Mouse (Mus musculus) lung, postnatal 0 days (tissue): ENCODE results near the gene Phlpp1. TPM values are rescaled to one million over a fixed set of nuclear protein-coding genes. Genes with fewer than 3 reads are reported as not detected.

ENCODE experiments used
- ATAC-seq: fragments of 200-750 bp; cut with Nextera tagmentation; 2 replicates; pipeline ENCODE4 v1.8.0; 2017; ENCODE audit warnings: moderate library complexity
- DNase-seq: peaks from one replicate; pipeline ENCODE4 v3.0.0-alpha.2; 2016; ENCODE audit warnings: low spot score
- H3K27ac ChIP-seq: fragments of 300-500 bp; sonication (generic); 2 replicates; pipeline ENCODE4 v1.5.1; 2014; ENCODE audit warnings: antibody characterized with exemption, mild to moderate bottlenecking, low read length, mixed read lengths
- H3K27me3 ChIP-seq: fragments of 300-500 bp; sonication (generic); replicated peaks from 2 replicates; pipeline ENCODE4 v1.6.1; 2014; ENCODE audit warnings: low read length, mixed read lengths; ENCODE audit not compliant: insufficient read depth
- H3K36me3 ChIP-seq: fragments of 300-500 bp; sonication (generic); 2 replicates; pipeline ENCODE4 v1.6.1; 2014; ENCODE audit warnings: low read length, mixed read lengths; ENCODE audit not compliant: insufficient read depth
- H3K4me1 ChIP-seq: fragments of 300-500 bp; sonication (generic); 2 replicates; pipeline ENCODE4 v1.6.1; 2014; ENCODE audit warnings: antibody characterized with exemption, low read depth, low read length, mixed read lengths; ENCODE audit not compliant: insufficient read depth
- H3K4me2 ChIP-seq: fragments of 300-500 bp; sonication (generic); replicated peaks from 2 replicates; pipeline ENCODE4 v1.6.1; 2014; ENCODE audit warnings: low read depth, mild to moderate bottlenecking, low read length, moderate library complexity, mixed read lengths
- H3K4me3 ChIP-seq: fragments of 300-500 bp; sonication (generic); 2 replicates; pipeline ENCODE4 v1.5.1; 2014; ENCODE audit warnings: low read depth, low read length
- H3K9ac ChIP-seq: fragments of 300-500 bp; sonication (generic); replicated peaks from 2 replicates; pipeline ENCODE4 v1.6.1; 2014; ENCODE audit warnings: low read depth, mild to moderate bottlenecking
- H3K9me3 ChIP-seq: fragments of 300-500 bp; sonication (generic); 2 replicates; pipeline ENCODE4 v1.6.1; 2016; ENCODE audit warnings: low read length, mixed read lengths
- CTCF ChIP-seq: IDR thresholded peaks from 2 replicates; pipeline ENCODE4 v1.5.1; 2016; ENCODE audit warnings: antibody characterized with exemption, mild to moderate bottlenecking
- EP300 ChIP-seq: IDR thresholded peaks from 2 replicates; pipeline ENCODE4 v1.6.1; 2016; ENCODE audit warnings: antibody characterized with exemption, mild to moderate bottlenecking, control low read depth
- WGBS: fragments of 180-500 bp; shearing (Covaris S2); extraction: QIAGEN DNeasy Blood & Tissue Kit; methylation state at CpG from one replicate; pipeline ENCODE4 v1.1.7; 2014; 5-methylcytosine and 5-hydroxymethylcytosine counted together
- polyA plus RNA-seq: library from polyadenylated mRNA; unstranded; fragments of >200 nt; fragmentation: Nextera tagmentation; extraction: Ambion mirVana; gene quantifications from 2 replicates; pipeline ENCODE4 v1.2.1, GENCODE M21; 2015

Gene Phlpp1
- polyA plus RNA-seq, 1 experiment from 2014 or later: 4.3 TPM

GRCm38 (mm10) chr1:106380465-106380864, 208.9 kb downstream of the Phlpp1 start:
- DNase-seq: no peak
- Histone ChIP-seq H3K27ac (no peak overlapping the region), H3K4me2 (no peak overlapping the region), H3K36me3 (no peaks in the 10 kb centered on the region), H3K4me3 (no peak overlapping the region), H3K9ac (no peak overlapping the region), H3K27me3 (no peaks in the 10 kb centered on the region), H3K9me3 (no peaks in the 10 kb centered on the region), H3K4me1 (no peaks in the 10 kb centered on the region)
- TF ChIP-seq EP300: no peak
- TF ChIP-seq CTCF: no peak
- no peak for ATAC-seq
- WGBS: 13% methylated on average over 1 of the region's 1 CpGs

DNA sequence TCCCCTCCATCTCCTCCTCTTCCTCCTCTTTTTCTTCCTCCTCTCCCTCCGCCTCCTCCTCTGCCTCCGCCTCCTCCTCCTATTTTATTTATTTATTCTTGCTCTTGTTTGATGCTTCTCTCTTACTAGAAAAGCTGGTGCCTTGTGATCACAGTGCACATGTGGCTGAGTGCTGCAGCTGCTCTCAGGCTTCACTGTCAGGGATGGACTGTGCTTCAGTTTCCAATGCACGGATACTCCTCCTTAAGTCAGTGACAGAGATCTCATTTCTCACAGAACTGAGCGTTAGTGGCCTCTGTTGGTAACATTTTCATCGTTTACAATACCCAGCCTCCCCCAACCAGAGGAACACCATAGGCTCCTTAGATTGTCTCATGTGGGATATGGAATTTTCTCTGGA, 215.0 kb downstream of the Phlpp1 start:
- Histone ChIP-seq H3K9ac (no peak overlapping the region), H3K4me3 (no peak overlapping the region), H3K27ac (no peak overlapping the region), H3K9me3 (no peaks in the 10 kb centered on the region), H3K36me3 (peaks cover 4% of the 10 kb centered on the region; the same call in 1 of the 2 replicates), H3K27me3 (no peaks in the 10 kb centered on the region), H3K4me1 (no peaks in the 10 kb centered on the region), H3K4me2 (no peak overlapping the region)
- ATAC-seq (no peak), DNase-seq (no peak)
- no peak for TF ChIP-seq EP300
- no peak for TF ChIP-seq CTCF
- 68% methylated on average over 5 of the region's 5 CpGs for WGBS

- no peak for ATAC-seq
- peaks cover 7% of the 10 kb centered on the region for H3K36me3 ChIP-seq
These were observed 215.7 kb downstream of the Phlpp1 start for GRCm38 (mm10) chr1:106387264-106387663.

DNA sequence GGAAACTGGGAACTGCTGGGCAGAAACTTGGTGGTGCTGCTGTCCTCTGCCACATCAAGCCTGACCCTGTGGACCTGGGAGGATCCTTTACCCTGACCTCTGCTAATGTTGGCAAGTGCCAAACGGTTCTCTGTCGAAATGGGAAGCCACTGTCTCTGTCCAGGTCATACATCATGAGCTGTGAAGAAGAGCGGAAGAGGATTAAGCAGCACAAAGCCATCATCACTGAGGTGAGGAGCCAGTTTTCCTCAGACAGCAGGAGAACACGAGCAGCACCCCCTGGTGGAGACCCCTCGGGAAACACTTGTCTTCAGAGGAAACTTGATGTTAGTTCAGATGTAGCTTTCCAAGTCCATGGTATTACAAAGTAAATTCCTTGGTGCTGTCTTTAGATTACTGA, 218.1 kb downstream of the Phlpp1 start:
- H3K27me3 ChIP-seq: no peaks in the 10 kb centered on the region
- no peak overlapping the region for H3K4me3 ChIP-seq
- H3K36me3 ChIP-seq: peaks cover 15% of the 10 kb centered on the region
- WGBS: 10% methylated on average over 5 of the region's 5 CpGs
- TF ChIP-seq EP300 (no peak), CTCF (peak; percentile 85)
- ATAC-seq (peak; percentile 32; the same call in 1 of the 2 replicates), DNase-seq (peak; percentile 76)
- no peak overlapping the region for H3K4me2 ChIP-seq
- H3K9me3 ChIP-seq: no peaks in the 10 kb centered on the region
- H3K27ac ChIP-seq: no peak overlapping the region
- no peaks in the 10 kb centered on the region for H3K4me1 ChIP-seq
- H3K9ac ChIP-seq: no peak overlapping the region

More at GRCm38 (mm10) chr1:106387264-106387663, 215.7 kb downstream of the Phlpp1 start:
- Histone ChIP-seq H3K9me3 (no peaks in the 10 kb centered on the region), H3K4me1 (no peaks in the 10 kb centered on the region), H3K4me2 (no peak overlapping the region), H3K9ac (no peak overlapping the region), H3K27ac (no peak overlapping the region), H3K27me3 (no peaks in the 10 kb centered on the region), H3K4me3 (no peak overlapping the region)
- no peak for TF ChIP-seq CTCF
- no peak for TF ChIP-seq EP300
- DNase-seq: no peak
- WGBS: 84% methylated on average over 4 of the region's 4 CpGs

- Histone ChIP-seq H3K4me1 (no peaks in the 10 kb centered on the region), H3K9me3 (no peaks in the 10 kb centered on the region), H3K4me3 (no peak overlapping the region), H3K36me3 (peaks cover 11% of the 10 kb centered on the region; the same call in 1 of the 2 replicates), H3K27ac (no peak overlapping the region), H3K27me3 (no peaks in the 10 kb centered on the region), H3K4me2 (no peak overlapping the region), H3K9ac (no peak overlapping the region)
- no peak for TF ChIP-seq EP300
- no peak for TF ChIP-seq CTCF
- ATAC-seq: no peak
- WGBS: 88% methylated on average over 6 of the region's 6 CpGs
- DNase-seq: no peak
These were observed 221.5 kb downstream of the Phlpp1 start for GRCm38 (mm10) chr1:106393072-106393471.

DNA sequence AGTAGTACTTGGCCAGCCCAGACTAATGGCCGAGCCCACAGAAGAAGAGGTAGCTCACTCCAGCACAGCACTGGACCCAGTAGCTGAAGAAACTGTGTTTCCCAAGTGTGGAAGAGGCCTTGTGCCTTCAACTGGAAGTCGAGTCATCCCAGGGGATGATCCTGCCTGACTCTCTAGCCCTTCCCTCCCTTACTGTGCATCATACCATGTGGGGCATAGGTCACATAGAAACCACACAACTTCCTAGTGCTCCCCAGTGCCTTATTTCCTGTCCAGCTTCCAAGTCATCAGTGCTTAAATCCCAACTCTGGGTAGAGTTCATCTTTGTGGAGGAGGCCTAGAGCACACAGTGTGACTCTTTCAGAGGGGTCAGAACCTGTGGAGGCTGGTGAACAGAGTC, 223.1 kb downstream of the Phlpp1 start:
- Histone ChIP-seq H3K9ac (no peak overlapping the region), H3K4me1 (no peaks in the 10 kb centered on the region), H3K36me3 (peaks cover 11% of the 10 kb centered on the region; the same call in 1 of the 2 replicates), H3K27ac (no peak overlapping the region), H3K4me2 (no peak overlapping the region), H3K9me3 (no peaks in the 10 kb centered on the region), H3K27me3 (no peaks in the 10 kb centered on the region), H3K4me3 (no peak overlapping the region)
- ATAC-seq (no peak), DNase-seq (no peak)
- no peak for TF ChIP-seq CTCF
- no peak for TF ChIP-seq EP300
- WGBS: 79% methylated on average over 2 of the region's 2 CpGs

DNA sequence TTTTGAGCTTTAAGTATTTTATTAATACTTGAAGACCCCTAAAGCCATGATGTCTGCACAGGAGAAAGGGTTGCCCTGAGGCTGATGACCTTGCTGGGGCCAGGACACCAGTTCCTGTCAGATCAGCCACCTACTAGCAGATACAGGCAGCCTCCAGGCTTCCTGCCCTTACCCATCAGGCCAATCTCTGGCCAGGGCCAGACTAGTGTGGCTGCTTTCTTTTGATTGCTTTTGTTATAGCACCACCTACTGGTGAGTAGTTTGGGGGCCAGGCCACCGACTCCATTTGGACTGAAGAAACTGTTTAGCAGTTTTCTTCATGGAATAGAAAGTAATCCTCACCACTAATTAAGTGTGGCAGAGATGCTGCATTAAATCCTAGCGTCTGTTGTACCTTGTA, 223.9 kb downstream of the Phlpp1 start:
- H3K27ac ChIP-seq: no peak overlapping the region
- TF ChIP-seq CTCF: peak; percentile 85
- TF ChIP-seq EP300: no peak
- H3K27me3 ChIP-seq: no peaks in the 10 kb centered on the region
- H3K36me3 ChIP-seq: peaks cover 11% of the 10 kb centered on the region; the same call in 1 of the 2 replicates
- H3K9me3 ChIP-seq: no peaks in the 10 kb centered on the region
- ATAC-seq: peak; percentile 79
- no peak overlapping the region for H3K9ac ChIP-seq
- 4% methylated on average over 2 of the region's 2 CpGs for WGBS
- H3K4me1 ChIP-seq: no peaks in the 10 kb centered on the region
- DNase-seq: peak; percentile 84
- H3K4me2 ChIP-seq: no peak overlapping the region
- H3K4me3 ChIP-seq: no peak overlapping the region
